Mouse (Mus musculus) induced T-regulatory cell, adult 2 months (primary cell): ENCODE measurements around the gene Ttc30a1.

Source experiments
- DNase-seq: peaks from one replicate; pipeline ENCODE4 v3.0.0-alpha.2; 2012; ENCODE audit warnings: low read depth

The Ttc30a1 gene

GRCm38 (mm10) chr2:75930941-75931340 lies 50.8 kb downstream of the Ttc30a1 start:
- DNase-seq: no peak

DNA sequence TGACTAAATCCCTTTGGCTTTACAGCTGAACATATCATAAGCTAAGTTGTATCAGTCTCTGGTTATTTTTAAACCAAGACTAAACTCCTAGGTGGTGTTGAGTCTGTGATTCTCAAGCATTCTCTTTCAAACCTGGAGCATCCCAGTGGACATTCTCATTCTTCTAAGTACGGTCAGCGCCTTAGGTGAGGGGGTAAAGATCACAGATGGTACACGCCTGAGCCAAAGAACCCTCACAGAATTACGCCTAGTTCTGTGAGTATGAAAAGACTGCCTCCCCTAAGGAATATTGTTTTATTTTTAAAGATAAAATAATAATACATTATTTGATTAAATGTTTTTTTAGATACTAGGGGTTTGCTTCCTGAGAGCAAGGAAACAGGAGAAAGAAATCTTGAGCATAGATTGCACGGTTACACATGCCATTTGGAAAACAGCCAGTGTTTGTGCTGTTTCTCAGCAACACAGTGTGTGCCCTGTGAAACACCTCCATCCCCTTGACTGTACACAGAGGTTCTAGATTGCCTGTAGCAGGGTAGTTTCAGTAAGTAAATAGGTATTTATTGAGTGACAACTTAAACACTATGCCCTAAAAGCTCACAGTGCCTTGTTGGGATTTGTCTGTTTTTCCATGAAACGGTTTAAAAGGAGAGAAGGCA lies 51.9 kb downstream of the Ttc30a1 start:
- no peak for DNase-seq

- DNase-seq: no peak
These were observed 52.6 kb downstream of the Ttc30a1 start for GRCm38 (mm10) chr2:75929141-75929540.
